Mouse (Mus musculus) liver, embryonic 14.5 days (tissue): ENCODE measurements at regions not wholly inside any gene's neighbourhood (a gene's known extent, or its start where the extent isn't known, plus 50 kb on each side); places are given as distances from the start of the nearest gene placed in this dataset.

Experiments used
- CTCF ChIP-seq: IDR thresholded peaks from 2 replicates; pipeline ENCODE4 v1.5.1; 2016; ENCODE audit warnings: antibody characterized with exemption, low read depth, control low read depth
- EP300 ChIP-seq: IDR thresholded peaks from 2 replicates; pipeline ENCODE4 v1.6.1; 2016; ENCODE audit warnings: antibody characterized with exemption, low read depth

GRCm38 (mm10) chr9:113519727-113520126 lies 188.3 kb downstream of the Pdcd6ip start:
- TF ChIP-seq CTCF (no peak), EP300 (no peak)
